Mouse (Mus musculus): ENCODE measurements at regions not wholly inside any gene's neighbourhood (a gene's known extent, or its start where the extent isn't known, plus 50 kb on each side); places are given as distances from the start of the nearest gene placed in this dataset.

GRCm38 (mm10) chr4:55805255-55806051 lies 273.2 kb upstream of the Klf4 start:
- Histone ChIP-seq H3K4me3 (replicated peaks) (no peak overlapping the region), H3K9me3 (replicated peaks) (no peaks in the 10 kb centered on the region), H3K4me1 (replicated peaks) (no peaks in the 10 kb centered on the region), H3K4me2 (no peak overlapping the region), H3K36me3 (no peaks in the 10 kb centered on the region), H3K27ac (no peak overlapping the region), H3K27me3 (no peaks in the 10 kb centered on the region), H3K9ac (no peak overlapping the region)
- ATAC-seq (ENCODE audit: low read depth) (no peak), DNase-seq (no peak)
- 66% methylated on average over 6 of the region's 6 CpGs for WGBS (ENCODE audit: insufficient replicate concordance)

- H3K36me3 ChIP-seq, result no peaks in the 10 kb centered on the region
- no peak overlapping the region for H3K27ac ChIP-seq
- H3K9me3 ChIP-seq (replicated peaks), result no peaks in the 10 kb centered on the region
- no peak overlapping the region for H3K4me2 ChIP-seq
- 72% methylated on average over 4 of the region's 4 CpGs for WGBS (ENCODE audit: insufficient replicate concordance)
- ATAC-seq (ENCODE audit: low read depth) (no peak), DNase-seq (no peak)
- no peaks in the 10 kb centered on the region for H3K27me3 ChIP-seq
- no peak overlapping the region for H3K4me3 ChIP-seq (replicated peaks)
- H3K4me1 ChIP-seq (replicated peaks), result no peaks in the 10 kb centered on the region
- no peak overlapping the region for H3K9ac ChIP-seq
These were observed 269.8 kb upstream of the Klf4 start for GRCm38 (mm10) chr4:55802101-55802500.

- WGBS (ENCODE audit: insufficient replicate concordance), result 23% methylated on average over 6 of the region's 6 CpGs
- Histone ChIP-seq H3K4me2 (no peak overlapping the region), H3K9ac (no peak overlapping the region), H3K27me3 (no peaks in the 10 kb centered on the region), H3K27ac (no peak overlapping the region), H3K36me3 (no peaks in the 10 kb centered on the region), H3K9me3 (replicated peaks) (no peaks in the 10 kb centered on the region), H3K4me3 (replicated peaks) (no peak overlapping the region), H3K4me1 (replicated peaks) (no peaks in the 10 kb centered on the region)
- DNase-seq (no peak), ATAC-seq (ENCODE audit: low read depth) (no peak)
These were observed 265.8 kb upstream of the Klf4 start for GRCm38 (mm10) chr4:55798099-55798498.

GRCm38 (mm10) chr4:55781329-55781847 lies 249.1 kb upstream of the Klf4 start:
- ATAC-seq (ENCODE audit: low read depth) (no peak), DNase-seq (no peak)
- H3K4me3 ChIP-seq (replicated peaks), result no peak overlapping the region
- no peaks in the 10 kb centered on the region for H3K9me3 ChIP-seq (replicated peaks)
- H3K9ac ChIP-seq, result no peak overlapping the region
- no peaks in the 10 kb centered on the region for H3K27me3 ChIP-seq
- H3K36me3 ChIP-seq, result no peaks in the 10 kb centered on the region
- H3K27ac ChIP-seq, result no peak overlapping the region
- no peaks in the 10 kb centered on the region for H3K4me1 ChIP-seq (replicated peaks)
- no peak overlapping the region for H3K4me2 ChIP-seq

- Histone ChIP-seq H3K9me3 (replicated peaks) (no peaks in the 10 kb centered on the region), H3K36me3 (no peaks in the 10 kb centered on the region), H3K9ac (no peak overlapping the region), H3K4me3 (replicated peaks) (no peak overlapping the region), H3K27me3 (no peaks in the 10 kb centered on the region), H3K27ac (no peak overlapping the region), H3K4me2 (no peak overlapping the region), H3K4me1 (replicated peaks) (no peaks in the 10 kb centered on the region)
- DNase-seq (no peak), ATAC-seq (ENCODE audit: low read depth) (no peak)
- 51% methylated on average over 4 of the region's 4 CpGs for WGBS (ENCODE audit: insufficient replicate concordance)
These were observed 247.3 kb upstream of the Klf4 start for GRCm38 (mm10) chr4:55779581-55779980.

GRCm38 (mm10) chr4:55775858-55776257 lies 243.6 kb upstream of the Klf4 start:
- no peak overlapping the region for H3K4me3 ChIP-seq (replicated peaks)
- no peak overlapping the region for H3K4me2 ChIP-seq
- no peak overlapping the region for H3K27ac ChIP-seq
- WGBS (ENCODE audit: insufficient replicate concordance), result 52% methylated on average over 7 of the region's 7 CpGs
- DNase-seq, result no peak
- ATAC-seq (ENCODE audit: low read depth), result no peak
- no peak overlapping the region for H3K9ac ChIP-seq
- no peaks in the 10 kb centered on the region for H3K36me3 ChIP-seq
- no peaks in the 10 kb centered on the region for H3K27me3 ChIP-seq
- no peaks in the 10 kb centered on the region for H3K4me1 ChIP-seq (replicated peaks)
- no peaks in the 10 kb centered on the region for H3K9me3 ChIP-seq (replicated peaks)

GRCm38 (mm10) chr4:55774571-55774970 lies 242.3 kb upstream of the Klf4 start:
- H3K4me3 ChIP-seq (replicated peaks), result no peak overlapping the region
- no peak overlapping the region for H3K9ac ChIP-seq
- no peaks in the 10 kb centered on the region for H3K27me3 ChIP-seq
- DNase-seq, result no peak
- 65% methylated on average over 4 of the region's 4 CpGs for WGBS (ENCODE audit: insufficient replicate concordance)
- no peaks in the 10 kb centered on the region for H3K36me3 ChIP-seq
- H3K9me3 ChIP-seq (replicated peaks), result no peaks in the 10 kb centered on the region
- H3K4me1 ChIP-seq (replicated peaks), result no peaks in the 10 kb centered on the region
- H3K4me2 ChIP-seq, result no peak overlapping the region
- ATAC-seq (ENCODE audit: low read depth), result no peak
- no peak overlapping the region for H3K27ac ChIP-seq

- Histone ChIP-seq H3K27ac (no peak overlapping the region), H3K27me3 (no peaks in the 10 kb centered on the region), H3K4me2 (no peak overlapping the region), H3K9ac (no peak overlapping the region), H3K4me1 (replicated peaks) (no peaks in the 10 kb centered on the region), H3K9me3 (replicated peaks) (no peaks in the 10 kb centered on the region), H3K36me3 (no peaks in the 10 kb centered on the region), H3K4me3 (replicated peaks) (no peak overlapping the region)
- DNase-seq (no peak), ATAC-seq (ENCODE audit: low read depth) (no peak)
- WGBS (ENCODE audit: insufficient replicate concordance), result 51% methylated on average over 3 of the region's 3 CpGs
These were observed 237.4 kb upstream of the Klf4 start for GRCm38 (mm10) chr4:55769656-55770055.

- DNase-seq (no peak), ATAC-seq (ENCODE audit: low read depth) (peak; percentile 61; the same call in 1 of the 2 replicates)
- Histone ChIP-seq H3K27ac (no peak overlapping the region), H3K9me3 (replicated peaks) (no peaks in the 10 kb centered on the region), H3K9ac (no peak overlapping the region), H3K27me3 (no peaks in the 10 kb centered on the region), H3K4me1 (replicated peaks) (no peaks in the 10 kb centered on the region), H3K36me3 (no peaks in the 10 kb centered on the region), H3K4me2 (no peak overlapping the region), H3K4me3 (replicated peaks) (no peak overlapping the region)
- WGBS (ENCODE audit: insufficient replicate concordance), result 81% methylated on average over 6 of the region's 6 CpGs
These were observed 236.1 kb upstream of the Klf4 start for GRCm38 (mm10) chr4:55768325-55768724.

- DNase-seq (no peak), ATAC-seq (ENCODE audit: low read depth) (no peak)
- no peaks in the 10 kb centered on the region for H3K4me1 ChIP-seq (replicated peaks)
- H3K4me2 ChIP-seq, result no peak overlapping the region
- no peaks in the 10 kb centered on the region for H3K36me3 ChIP-seq
- H3K9me3 ChIP-seq (replicated peaks), result no peaks in the 10 kb centered on the region
- 46% methylated on average over 4 of the region's 4 CpGs for WGBS (ENCODE audit: insufficient replicate concordance)
- H3K27ac ChIP-seq, result no peak overlapping the region
- no peak overlapping the region for H3K9ac ChIP-seq
- no peak overlapping the region for H3K4me3 ChIP-seq (replicated peaks)
- no peaks in the 10 kb centered on the region for H3K27me3 ChIP-seq
These were observed 234.9 kb upstream of the Klf4 start for GRCm38 (mm10) chr4:55767133-55767532.

GRCm38 (mm10) chr4:55765780-55766179 lies 233.5 kb upstream of the Klf4 start:
- H3K27ac ChIP-seq, result no peak overlapping the region
- no peaks in the 10 kb centered on the region for H3K4me1 ChIP-seq (replicated peaks)
- DNase-seq (no peak), ATAC-seq (ENCODE audit: low read depth) (no peak)
- 76% methylated on average over 2 of the region's 2 CpGs for WGBS (ENCODE audit: insufficient replicate concordance)
- no peaks in the 10 kb centered on the region for H3K36me3 ChIP-seq
- no peak overlapping the region for H3K4me3 ChIP-seq (replicated peaks)
- H3K9me3 ChIP-seq (replicated peaks), result no peaks in the 10 kb centered on the region
- H3K9ac ChIP-seq, result no peak overlapping the region
- no peak overlapping the region for H3K4me2 ChIP-seq
- no peaks in the 10 kb centered on the region for H3K27me3 ChIP-seq

- Histone ChIP-seq H3K9me3 (replicated peaks) (no peaks in the 10 kb centered on the region), H3K4me2 (no peak overlapping the region), H3K27me3 (no peaks in the 10 kb centered on the region), H3K27ac (no peak overlapping the region), H3K4me3 (replicated peaks) (no peak overlapping the region), H3K36me3 (no peaks in the 10 kb centered on the region), H3K4me1 (replicated peaks) (no peaks in the 10 kb centered on the region), H3K9ac (no peak overlapping the region)
- WGBS (ENCODE audit: insufficient replicate concordance), result 52% methylated on average over 6 of the region's 6 CpGs
- ATAC-seq (ENCODE audit: low read depth), result no peak
- DNase-seq, result no peak
These were observed 230.8 kb upstream of the Klf4 start for GRCm38 (mm10) chr4:55763112-55763511.
